Mouse (Mus musculus) retina, postnatal 1 day (tissue): ENCODE measurements around the gene Cnih3.

Source experiments
- DNase-seq: peaks from one replicate; pipeline ENCODE4 v3.0.0-alpha.2; 2012

Gene Cnih3

DNA sequence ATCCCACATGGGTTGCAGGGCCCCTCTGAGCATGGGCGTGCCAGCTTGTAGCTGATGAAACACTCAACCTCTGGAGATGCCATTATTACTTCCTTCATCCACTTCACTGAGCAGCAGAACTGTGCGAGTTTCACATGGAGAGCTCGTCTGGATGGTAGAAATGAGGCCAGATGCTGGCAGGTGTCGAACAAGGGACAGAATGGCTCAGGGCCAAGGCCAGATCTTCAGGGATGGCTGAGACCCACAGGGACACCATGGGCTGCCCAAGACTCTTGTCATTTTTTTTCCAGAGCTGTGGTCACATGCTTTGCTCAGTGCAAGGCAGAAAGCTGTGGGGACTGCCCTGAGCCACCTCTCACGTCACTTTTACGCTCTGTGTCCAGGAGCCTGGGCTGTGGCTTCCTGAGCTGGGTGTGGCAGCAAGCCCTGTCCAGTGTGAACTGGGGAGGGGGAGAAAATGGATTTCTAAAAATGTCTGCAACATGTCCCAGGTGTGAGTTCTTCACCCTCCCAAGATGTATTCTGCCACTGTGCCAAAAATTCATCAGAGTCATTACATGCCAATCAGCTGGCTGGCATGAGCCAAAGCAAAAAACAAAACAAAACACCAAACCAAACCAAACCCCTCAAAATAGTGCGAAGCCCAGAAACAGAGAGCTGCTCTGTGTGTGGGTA is 107.1 kb downstream of the Cnih3 start:
- DNase-seq = no peak

DNA sequence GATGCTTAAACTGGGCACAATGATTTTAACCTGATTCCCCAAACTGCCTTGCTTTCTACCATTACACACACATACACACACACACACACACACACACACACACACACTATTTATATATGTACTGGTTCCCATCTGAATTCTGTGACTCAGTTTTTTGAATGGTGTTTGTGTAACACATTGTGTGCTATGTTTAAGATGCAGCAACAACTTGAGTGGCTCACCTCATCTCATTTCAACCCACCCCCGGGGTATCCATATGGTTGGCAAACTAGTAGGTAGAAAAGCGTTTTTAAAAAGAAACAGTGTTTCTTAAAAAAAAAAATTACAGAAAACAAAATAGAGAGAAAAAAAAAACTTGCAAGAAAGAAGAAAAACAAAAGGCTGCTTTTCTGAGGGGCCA is 107.9 kb downstream of the Cnih3 start:
- DNase-seq = no peak

DNA sequence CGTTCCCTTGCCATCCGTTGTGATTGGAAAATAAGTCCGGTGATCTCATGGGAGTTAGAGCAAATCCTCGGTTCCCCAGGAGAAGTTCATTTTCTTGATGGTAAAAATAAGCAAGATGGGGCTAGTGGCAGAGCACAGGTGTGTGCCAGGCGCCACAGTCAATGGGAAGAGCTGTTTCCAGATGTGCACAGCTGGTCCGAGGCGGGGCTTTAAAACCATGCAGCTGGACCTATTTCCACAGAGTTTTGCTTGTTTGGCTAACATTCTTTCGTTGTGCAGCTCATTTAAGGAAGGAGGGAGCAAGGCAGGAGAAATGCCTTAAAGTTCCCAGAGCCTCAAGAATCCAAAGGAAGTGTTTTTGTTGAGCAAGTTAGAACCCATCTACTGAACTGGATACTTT is 109.1 kb downstream of the Cnih3 start:
- DNase-seq = no peak

DNA sequence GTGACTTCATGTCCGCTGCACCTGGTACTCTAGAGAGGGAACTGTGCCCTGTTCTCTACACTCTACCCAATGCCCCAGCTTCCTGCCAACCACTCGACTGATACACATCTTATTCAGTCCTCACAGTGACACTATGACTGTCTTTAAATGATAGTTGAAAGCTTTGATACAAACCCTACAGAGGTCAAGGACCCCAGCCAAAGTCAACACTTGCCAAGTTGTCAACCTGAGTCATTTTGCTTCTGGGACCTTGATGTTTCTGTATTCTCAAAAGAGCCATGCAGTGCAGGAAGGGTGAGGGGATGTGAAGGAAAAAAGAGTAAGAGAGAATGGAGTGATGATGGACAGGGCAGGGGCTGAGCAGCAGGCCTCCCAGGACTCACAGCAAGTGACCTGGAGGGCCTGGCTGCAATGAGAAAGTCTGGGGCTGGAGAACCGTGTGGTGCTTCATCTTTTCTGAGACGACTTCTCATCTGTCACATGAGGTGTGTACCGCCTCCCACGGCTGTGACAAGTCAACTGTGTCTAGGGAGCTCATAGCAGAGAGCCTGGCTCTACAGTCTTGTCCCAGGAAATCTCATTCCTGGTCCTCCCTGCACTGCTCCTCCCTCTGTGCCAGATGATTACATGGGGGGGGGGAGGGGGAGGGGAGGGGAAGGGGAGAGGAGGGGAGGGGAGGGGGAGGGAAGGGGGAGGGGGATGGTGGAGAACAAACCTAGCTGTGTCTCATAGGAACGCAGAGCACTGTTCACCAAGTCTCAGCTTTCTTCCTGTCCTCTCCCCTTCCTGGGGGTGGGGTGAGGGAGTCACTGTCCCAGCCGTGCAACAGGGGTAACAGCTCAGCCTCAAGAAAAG is 109.8 kb downstream of the Cnih3 start:
- DNase-seq = no peak

DNA sequence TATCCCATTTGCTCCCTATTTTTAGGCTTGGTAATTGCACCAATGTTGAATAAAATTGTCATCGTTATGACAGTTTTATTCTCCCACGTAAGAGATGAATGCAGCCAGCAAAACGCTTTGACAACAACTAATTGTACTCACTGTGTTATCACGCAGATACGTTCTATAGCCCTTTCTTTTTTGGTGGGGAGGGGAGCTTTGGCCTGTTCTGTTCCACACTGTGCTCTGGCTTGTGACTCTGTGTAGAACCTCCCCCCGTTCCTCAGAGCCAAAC is 110.4 kb downstream of the Cnih3 start:
- DNase-seq = no peak

DNA sequence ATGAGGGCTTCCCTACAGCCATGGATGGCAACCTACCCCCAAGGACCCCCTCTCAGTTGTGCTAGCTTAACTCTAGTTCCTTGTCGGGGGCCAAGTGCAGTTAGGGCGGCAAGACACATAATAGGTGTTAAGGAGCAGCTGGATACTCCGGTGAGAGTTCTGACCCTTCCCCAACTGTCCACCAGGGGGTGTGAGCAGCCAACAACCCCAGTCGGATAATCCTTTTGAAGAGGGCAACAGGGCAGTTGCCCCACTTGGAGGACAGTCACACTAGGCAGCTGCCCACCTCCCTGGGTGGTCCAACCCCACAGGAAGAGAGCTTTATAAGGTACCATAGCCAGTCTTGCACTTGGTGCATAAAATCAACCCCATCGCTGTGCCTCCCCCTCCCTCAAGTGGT is 112.6 kb downstream of the Cnih3 start:
- DNase-seq = peak; percentile 58

DNA sequence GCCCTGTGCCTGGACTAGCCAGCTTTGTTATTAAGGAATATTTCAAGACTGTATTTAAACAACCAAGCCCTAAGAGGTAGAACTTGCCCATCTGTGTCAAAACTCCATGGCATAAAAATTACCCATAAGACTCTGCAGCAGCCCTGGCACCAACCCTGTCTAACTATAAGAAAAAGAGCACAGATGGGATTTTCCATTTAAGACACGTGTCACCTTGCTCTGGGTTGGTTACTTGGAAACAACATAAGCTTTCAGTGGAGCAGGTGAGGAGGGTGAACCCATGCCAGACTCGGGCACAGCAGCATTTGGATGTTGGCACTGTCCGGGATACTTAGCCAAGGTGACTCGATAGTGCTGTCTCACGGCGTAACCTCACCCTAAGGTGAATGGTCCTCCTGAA is 113.6 kb downstream of the Cnih3 start:
- no peak for DNase-seq

DNA sequence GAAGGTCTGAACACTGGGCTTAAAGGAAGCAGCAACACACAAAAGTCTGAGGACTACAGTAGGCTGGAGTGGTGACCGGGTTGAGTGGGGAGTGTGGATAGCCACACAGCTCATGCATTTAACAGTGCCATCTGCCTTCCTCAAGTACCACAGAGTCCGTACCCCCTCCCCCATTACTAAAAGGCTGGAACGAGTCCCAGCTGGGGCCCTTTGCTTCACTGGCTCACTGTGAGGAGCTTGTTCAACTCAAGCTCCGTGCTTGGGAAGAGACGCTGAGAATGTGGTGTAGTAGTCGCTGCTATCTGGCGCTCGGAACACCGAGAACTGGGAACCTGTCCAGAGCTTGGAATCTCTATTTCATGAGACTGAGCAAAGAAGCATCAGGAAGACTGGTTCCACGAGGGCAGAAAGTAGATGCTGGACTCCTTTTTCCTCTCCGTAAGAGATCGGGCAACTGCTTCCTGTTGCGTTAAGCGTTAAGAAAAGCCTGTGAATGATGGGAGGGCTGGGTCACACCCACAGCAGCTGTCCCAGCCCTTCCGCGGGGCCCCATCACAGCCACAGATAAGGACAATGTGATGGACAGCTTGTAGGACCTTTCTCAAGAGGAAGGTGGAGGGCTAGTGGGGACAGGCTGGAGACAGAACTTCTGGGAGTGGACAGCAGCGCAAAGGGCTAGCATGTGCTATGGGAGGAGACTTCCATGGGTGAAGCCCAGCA is 114.3 kb downstream of the Cnih3 start:
- peak; percentile 50 for DNase-seq

DNA sequence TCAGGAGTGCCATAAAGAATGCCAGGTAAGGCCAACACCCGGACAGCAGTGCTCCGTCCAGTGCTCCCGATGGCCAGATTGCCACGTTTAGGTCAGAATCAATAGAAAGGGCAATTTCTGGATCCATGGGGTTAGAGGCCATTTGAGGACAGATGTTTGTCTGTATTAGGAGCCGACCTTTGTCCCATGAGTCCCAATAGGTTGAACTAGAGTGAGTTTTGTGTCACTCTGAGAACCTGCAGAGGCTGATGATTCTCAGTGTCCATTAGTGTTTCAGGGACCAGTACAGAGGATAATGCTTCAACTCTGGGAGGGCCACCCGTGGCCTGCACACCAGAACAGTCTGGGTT is 114.9 kb downstream of the Cnih3 start:
- no peak for DNase-seq

DNA sequence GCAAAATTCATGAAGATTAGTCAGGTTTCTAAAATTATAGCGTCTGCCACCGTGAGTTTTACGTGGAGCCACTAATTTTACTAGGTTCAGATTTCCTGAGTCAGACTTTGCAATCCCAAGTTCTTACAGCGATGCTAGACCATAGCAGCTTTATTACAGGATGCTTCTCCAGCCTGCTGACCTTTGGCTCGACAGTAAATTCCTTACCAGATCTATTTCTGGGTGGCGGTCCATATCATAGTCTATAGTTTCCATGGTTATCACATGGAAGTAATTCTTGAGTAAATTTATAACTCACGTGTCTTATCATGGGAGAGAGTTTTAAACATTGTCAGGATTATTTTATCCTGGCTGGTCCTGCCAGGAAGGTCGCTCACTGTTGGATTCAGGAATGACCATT is 117.0 kb downstream of the Cnih3 start:
- no peak for DNase-seq

DNA sequence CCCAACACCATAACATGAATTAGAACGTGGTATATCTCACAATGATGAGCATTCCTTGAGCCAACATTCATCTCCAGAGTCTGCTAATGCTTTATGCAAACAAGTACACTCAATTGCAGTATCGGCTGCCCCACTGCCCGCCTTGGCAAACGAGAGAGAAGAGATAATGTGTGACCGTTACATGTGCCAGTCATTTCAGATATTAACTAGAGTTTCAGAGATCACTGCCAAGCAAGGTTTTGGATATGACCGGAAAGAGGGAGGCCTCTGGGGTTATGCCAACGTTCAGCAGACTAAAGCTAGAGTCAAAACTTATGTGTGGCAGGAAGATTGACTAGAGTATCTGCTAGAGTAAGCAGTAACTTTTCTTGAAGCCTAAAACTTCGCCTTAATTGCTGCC is 123.7 kb downstream of the Cnih3 start:
- DNase-seq = no peak

DNA sequence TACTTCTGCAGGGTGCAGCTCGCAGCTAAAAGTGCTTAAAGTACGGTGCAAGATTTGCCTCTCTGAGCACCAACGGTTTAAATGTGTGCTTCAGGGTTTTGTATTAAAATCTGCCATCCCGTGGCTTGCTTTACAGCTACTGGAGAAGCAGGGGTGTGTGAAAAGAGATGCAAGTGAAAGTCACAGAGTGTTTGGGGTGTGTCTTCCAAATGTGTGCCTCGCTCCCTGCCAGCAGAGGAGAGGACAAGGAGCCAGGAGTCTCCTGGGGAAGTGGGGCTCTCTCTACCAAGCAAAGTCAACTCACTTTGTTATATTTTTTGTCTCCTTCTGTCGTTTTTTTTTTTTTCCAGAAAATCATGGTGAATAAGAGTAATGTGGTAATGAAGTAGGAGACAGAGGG is 124.1 kb downstream of the Cnih3 start:
- no peak for DNase-seq

DNA sequence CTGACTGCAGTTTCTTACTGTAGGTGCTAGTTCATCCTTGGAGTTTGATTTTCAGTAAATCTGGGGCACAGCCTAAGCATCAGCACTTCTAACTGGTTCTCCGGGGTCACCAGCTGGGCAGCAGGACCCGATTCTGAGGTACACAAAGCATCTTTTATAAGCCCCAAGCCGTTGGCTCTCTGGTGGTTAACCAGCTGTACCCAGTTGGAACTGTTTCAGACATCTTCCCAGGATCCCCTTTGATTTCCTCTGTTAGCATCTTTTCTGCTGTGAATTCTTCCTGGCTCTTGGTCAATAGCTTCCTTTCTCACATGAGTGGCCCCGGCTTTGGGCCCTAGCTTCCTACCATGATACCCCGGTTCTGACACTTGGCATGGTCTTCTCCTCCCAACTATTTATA is 132.3 kb downstream of the Cnih3 start:
- peak; percentile 53 for DNase-seq

DNA sequence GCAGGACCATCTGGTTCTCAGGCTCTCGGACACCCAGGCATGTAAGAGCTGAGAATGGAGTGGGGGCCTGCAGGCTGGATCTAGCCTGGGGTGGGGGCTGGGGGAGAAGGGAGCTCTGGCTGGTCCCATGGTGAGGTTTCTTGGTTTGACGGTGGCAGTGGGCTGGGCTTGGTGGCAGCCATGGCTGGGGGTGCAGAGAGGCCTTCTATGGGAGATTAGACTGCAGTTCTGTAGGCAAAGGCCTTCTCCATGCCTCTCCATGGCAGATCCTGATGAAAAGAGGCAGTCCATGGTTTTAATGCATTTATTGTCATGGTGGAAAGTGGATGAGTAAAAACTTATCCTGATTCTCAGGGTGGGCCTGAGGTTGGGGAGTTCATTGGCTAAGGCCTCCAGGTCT is 151.0 kb downstream of the Cnih3 start:
- DNase-seq = no peak

DNA sequence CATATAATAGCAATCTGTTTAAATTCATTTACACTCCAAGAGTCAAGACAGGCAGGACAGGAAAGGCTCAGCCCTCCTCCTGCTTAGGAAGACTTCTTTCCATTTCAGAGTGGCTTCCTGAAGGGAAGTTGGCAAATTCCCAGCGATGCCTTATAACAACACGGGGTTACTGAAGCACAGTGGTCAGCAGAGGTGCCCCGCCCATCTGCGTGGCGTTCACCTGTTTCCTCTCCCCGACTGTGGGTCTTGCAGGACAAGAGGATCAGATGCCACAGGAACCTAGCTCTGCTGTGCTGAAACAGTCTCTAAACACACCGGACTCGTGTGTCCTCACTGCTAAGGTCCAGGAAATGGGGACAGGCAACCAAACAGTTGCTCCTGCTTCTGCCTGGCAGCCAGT is 152.9 kb downstream of the Cnih3 start:
- DNase-seq = no peak
